Mouse (Mus musculus) Patski (cell line): Measurements from ENCODE around the gene Doxl2. TPM values are rescaled to one million over a fixed set of nuclear protein-coding genes. Genes with fewer than 3 reads are reported as not detected.

ENCODE experiments used
- ATAC-seq: fragments of 100-300 bp; one replicate; pipeline ENCODE4 v1.8.0; 2021
- CTCF ChIA-PET: fragments of 350-600 bp; sonication (Branson Sonifier 250); formaldehyde crosslinking; loops from one replicate; lab custom pipeline; 2022; ENCODE audit warnings: inconsistent platforms; lab: Charles Lee
- POLR2A ChIA-PET: fragments of 350-600 bp; sonication (Branson Sonifier 250); formaldehyde crosslinking; loops from one replicate; lab custom pipeline; 2022; ENCODE audit warnings: antibody characterized with exemption, inconsistent platforms; lab: Charles Lee
- DNase-seq: peaks from one replicate; pipeline ENCODE4 v3.0.0-alpha.2; 2011; ENCODE audit warnings: low read depth, low spot score
- H3K27me3 ChIP-seq: fragments of 371-371 bp; one replicate; pipeline ENCODE4 v1.5.1; 2021
- CTCF ChIP-seq: fragments of 100-300 bp; IDR thresholded peaks from one replicate; pipeline ENCODE4 v1.5.1; 2021
- in situ Hi-C: fragments of 300-500 bp; cut with MboI; formaldehyde crosslinking; loops from 3 replicates; pipeline ENCODE4 v1.11.1; 2018; ENCODE audit warnings: low pct_unique_long_range_greater_than_20kb, mixed read lengths
- polyA plus RNA-seq: library from polyadenylated mRNA; unstranded; gene quantifications from one replicate; pipeline ENCODE4 v1.2.3, GENCODE M21; 2021

Doxl2 gene
- polyA plus RNA-seq, 1 experiment from 2014 or later = not detected

GRCm38 (mm10) chr6:49022384-49022783 lies 47.6 kb downstream of the Doxl2 start:
- TF ChIP-seq CTCF = no peak
- ChIA-PET POLR2A (no interaction called here), CTCF (interaction anchor here (1.7 kb wide), 1 partner anchor 15 kb away, joined by 4 read pairs; no protein-coding TSS in a partner anchor)
- DNase-seq (no peak), ATAC-seq (no peak)
- in situ Hi-C loops = no loop called here
- H3K27me3 ChIP-seq = no peaks in the 10 kb centered on the region

- H3K27me3 ChIP-seq = no peaks in the 10 kb centered on the region
These were observed 48.6 kb downstream of the Doxl2 start for GRCm38 (mm10) chr6:49023315-49023714.

DNA sequence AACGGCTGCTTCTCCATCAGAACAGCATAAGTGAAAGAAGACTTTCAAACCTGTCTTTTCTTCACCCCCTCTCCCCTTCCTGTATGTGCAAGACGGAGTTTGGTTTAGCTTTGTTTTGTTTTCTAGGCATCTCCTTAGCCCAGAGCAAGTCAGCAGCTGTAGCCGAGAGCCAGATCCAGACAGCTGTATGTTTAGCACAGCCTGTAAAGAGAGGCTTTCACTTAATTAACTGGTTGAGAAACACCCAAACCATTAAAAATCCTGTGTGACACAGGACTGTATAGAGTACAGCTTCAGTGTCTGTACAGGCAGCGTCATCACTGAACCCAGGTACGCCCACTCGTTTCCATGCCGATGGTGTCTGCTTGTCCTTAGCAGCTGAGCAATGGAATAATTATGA lies 50.5 kb downstream of the Doxl2 start:
- ATAC-seq (no peak), DNase-seq (no peak)
- ChIA-PET CTCF (interaction anchor here (0.8 to 1.2 kb wide), 4 partner anchors 9 to 67 kb away, joined by 3 to 4 read pairs (median 4); partner anchors contain the start of gene Gpnmb), POLR2A (no interaction called here)
- TF ChIP-seq CTCF = no peak
- H3K27me3 ChIP-seq = no peaks in the 10 kb centered on the region
- in situ Hi-C loops = no loop called here

More at GRCm38 (mm10) chr6:49023315-49023714, 48.6 kb downstream of the Doxl2 start:
- no peak for TF ChIP-seq CTCF
- in situ Hi-C loops = no loop called here
- ATAC-seq (no peak), DNase-seq (no peak)
- ChIA-PET POLR2A (no interaction called here), CTCF (no interaction called here)

- ChIA-PET POLR2A (no interaction called here), CTCF (no interaction called here)
- no peak for DNase-seq
- ATAC-seq = no peak
- TF ChIP-seq CTCF = no peak
- no peaks in the 10 kb centered on the region for H3K27me3 ChIP-seq
- in situ Hi-C loops = no loop called here
These were observed 51.7 kb downstream of the Doxl2 start for GRCm38 (mm10) chr6:49026496-49026895.

- POLR2A ChIA-PET = no interaction called here
These were observed 53.3 kb downstream of the Doxl2 start for GRCm38 (mm10) chr6:49028019-49028418.

More at GRCm38 (mm10) chr6:49028019-49028418, 53.3 kb downstream of the Doxl2 start:
- no peak for DNase-seq
- no peaks in the 10 kb centered on the region for H3K27me3 ChIP-seq
- ATAC-seq = no peak
- CTCF ChIA-PET = interaction anchor here (1.2 to 1.4 kb wide), 2 partner anchors 12 to 20 kb away, joined by 3 to 4 read pairs; no protein-coding TSS in a partner anchor
- no peak for TF ChIP-seq CTCF
- in situ Hi-C loops = no loop called here

Other genes starting within 250 kb of the Doxl2 start
- gene Gimap1, start 235.9 kb upstream of the Doxl2 start, polyA plus RNA-seq = 0.04 TPM
- gene Gimap5, start 228.8 kb upstream of the Doxl2 start, polyA plus RNA-seq = not detected
- not detected for gene Gimap3, start 204.1 kb upstream of the Doxl2 start, polyA plus RNA-seq
- gene Tmem176a, start 134.0 kb upstream of the Doxl2 start, polyA plus RNA-seq = 1,783 TPM
- 2,760 TPM for gene Tmem176b, start 133.5 kb upstream of the Doxl2 start, polyA plus RNA-seq
- gene Aoc1, start 102.1 kb upstream of the Doxl2 start, polyA plus RNA-seq = 22.4 TPM
- gene 1600015I10Rik, start 45.1 kb upstream of the Doxl2 start, polyA plus RNA-seq = not detected
- not detected for gene Svs1, start 11.9 kb downstream of the Doxl2 start, polyA plus RNA-seq
- 114 TPM for gene Gpnmb, start 61.6 kb downstream of the Doxl2 start, polyA plus RNA-seq
- gene Malsu1, start 98.8 kb downstream of the Doxl2 start, polyA plus RNA-seq = 48.0 TPM
- 2.4 TPM for gene Igf2bp3, start 240.0 kb downstream of the Doxl2 start, polyA plus RNA-seq